Mouse (Mus musculus): ENCODE measurements around the gene Foxf1.

Gene Foxf1

DNA sequence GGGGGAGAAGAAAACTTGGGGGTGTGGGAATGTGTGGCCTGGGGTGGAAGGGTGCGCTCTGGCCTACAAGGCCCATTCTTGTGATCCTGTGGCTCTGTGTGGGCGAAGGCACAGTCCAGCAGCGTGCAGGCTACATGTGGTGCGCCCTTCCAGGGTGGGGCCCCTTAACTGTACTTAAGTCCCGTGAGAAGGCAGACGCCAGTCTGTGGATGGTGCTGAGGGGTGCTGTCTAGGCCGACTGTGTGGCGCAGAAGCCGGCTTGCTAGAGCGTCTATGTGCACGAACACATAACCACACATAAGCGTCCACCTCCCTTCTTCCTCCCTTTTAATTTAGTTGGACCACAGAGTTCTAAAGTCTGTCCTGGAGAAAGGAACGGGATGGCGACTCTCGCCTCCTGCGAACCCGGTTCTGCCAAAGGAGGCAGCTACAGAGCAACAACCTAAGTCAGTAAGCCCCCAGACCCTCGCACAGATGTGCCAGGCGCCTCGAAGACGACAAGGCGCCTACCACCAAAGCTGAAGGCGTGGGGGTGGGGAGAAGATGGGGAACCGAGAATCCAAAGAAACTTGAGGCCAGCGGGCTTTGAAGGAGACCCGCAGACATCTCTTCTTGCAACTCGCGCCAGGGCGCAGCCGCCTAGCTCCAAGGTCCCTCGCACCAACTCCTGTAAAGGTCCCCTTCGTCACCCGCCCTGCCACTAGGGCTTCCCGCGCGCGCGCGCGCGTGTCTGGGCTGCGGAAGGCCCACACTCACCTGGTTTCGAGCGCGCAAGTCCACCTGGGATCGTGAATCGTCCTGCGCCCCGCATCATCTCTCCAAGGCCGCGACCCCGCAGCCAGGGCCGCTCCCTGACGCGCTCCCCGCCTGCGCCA lies 1.7 kb upstream of the Foxf1 start:
- no peak for DNase-seq (ENCODE audit: extremely low read depth, low read depth, low spot score)

GRCm38 (mm10) chr8:121083093-121083935 lies 872 bp upstream of the Foxf1 start:
- DNase-seq (ENCODE audit: extremely low read depth, low read depth, low spot score), result no peak

- DNase-seq (ENCODE audit: extremely low read depth, low read depth, low spot score), result no peak
These were observed 313 bp upstream of the Foxf1 start for GRCm38 (mm10) chr8:121083936-121084209.

DNA sequence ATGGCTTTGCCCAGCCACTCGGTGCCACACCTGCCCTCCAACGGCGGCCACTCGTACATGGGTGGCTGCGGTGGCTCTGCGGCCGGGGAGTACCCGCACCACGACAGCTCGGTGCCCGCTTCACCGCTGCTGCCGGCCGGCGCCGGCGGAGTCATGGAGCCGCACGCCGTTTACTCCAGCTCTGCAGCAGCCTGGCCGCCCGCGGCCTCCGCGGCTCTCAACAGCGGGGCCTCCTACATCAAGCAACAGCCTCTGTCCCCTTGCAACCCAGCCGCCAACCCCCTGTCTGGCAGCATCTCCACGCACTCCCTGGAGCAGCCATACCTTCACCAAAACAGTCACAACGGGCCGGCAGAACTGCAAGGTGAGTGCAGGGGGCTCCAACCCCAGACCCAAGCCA lies 825 bp downstream of the Foxf1 start:
- no peak for DNase-seq (ENCODE audit: extremely low read depth, low read depth, low spot score)

GRCm38 (mm10) chr8:121085561-121085960 lies 1.4 kb downstream of the Foxf1 start:
- DNase-seq (ENCODE audit: extremely low read depth, low read depth, low spot score), result no peak

DNA sequence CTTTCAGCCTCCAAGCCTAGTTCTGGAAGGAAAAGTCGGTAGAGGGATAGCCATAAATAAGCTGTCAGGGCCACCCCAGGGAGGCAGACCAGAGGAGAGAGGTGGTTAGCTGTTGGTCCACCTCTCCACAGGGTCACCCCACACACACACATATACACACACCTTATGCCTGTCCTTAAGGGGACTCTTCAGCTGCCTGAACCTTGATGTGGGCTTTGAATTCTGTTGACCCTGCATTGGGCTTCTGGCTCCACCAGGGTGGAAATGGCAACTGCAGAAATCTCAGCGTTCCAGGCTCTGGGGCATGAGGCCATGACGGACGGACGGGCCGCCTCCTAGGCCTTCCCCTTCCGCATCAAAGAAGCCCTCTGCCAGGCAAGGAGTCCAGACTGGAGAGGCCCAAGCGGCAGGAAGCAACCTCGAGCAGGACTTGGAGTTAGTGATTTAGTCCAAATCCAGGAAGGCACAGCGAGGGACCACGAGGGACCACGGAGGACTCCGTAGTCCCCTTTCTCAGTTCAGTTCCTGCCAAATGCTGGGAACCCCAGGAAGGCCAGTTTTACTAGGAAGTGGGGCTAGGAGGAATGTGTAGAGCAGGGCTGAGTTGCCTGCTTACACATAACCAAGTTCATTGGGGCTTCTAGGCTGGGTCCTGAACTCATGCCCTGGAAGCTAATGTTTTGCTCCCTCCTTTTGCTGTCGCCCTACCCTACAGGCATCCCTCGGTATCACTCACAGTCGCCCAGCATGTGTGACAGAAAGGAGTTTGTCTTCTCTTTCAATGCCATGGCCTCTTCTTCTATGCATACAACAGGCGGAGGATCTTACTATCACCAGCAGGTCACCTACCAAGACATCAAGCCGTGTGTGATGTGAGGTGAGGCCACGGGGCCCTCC lies 2.1 kb downstream of the Foxf1 start:
- DNase-seq (ENCODE audit: extremely low read depth, low read depth, low spot score), result no peak

DNA sequence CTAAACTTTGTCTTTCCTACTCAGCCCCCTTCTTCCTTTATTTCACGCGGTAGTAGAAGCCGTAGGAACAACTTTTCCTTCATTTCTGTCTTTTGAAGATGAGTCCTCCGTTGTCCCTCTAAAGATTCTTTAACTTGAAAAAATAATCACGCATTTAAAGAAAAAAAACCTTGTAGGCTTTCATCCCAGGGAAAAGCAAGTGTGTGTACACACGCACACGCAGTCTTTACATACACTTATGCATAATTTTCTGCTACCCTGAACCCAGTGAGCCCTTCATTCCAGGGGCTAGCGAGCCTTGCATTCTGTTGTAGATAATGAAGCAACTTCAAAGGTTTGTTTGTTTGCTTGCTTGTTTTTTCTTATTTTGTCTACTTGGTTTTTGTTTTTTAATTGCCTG lies 4.1 kb downstream of the Foxf1 start:
- DNase-seq (ENCODE audit: extremely low read depth, low read depth, low spot score), result no peak

DNA sequence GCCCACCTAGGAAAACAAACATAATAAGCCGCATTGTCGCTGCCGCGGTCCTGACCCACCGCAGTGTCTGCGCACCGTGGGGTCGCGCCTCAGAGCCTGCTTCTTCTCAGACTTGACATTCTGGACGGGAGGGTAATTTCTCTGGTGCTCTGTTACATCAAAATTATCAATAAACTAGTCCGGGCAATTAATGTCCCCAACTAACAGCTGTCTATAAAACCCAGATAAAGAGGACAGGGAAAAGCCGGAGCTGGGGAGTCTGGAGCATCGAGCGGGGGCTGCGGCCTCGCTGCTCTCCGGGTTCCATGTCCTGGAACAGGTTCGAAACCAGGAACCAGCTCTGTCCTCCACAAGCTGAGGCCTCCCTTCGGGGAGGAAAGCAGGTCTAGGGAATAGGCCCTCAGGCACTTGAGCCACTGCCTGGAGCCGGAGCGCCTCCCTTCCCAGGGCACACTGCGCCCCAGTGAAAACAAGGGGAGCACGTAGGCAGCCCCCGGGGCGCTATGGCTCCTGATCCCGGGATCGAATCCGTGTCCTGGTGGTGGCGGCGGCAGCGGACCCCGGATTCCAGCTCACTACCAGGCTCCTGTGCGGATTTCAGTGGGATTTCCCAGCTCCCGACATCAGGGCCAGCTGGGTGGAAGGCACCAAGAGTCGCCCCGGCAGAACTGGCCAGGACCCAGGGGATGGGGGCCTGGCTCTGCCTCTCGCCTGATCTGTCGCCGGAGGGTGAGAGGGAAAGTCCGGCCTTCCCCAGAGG lies 4.9 kb downstream of the Foxf1 start:
- no peak for DNase-seq (ENCODE audit: extremely low read depth, low read depth, low spot score)

- DNase-seq (ENCODE audit: extremely low read depth, low read depth, low spot score), result no peak
These were observed 5.6 kb downstream of the Foxf1 start for GRCm38 (mm10) chr8:121089631-121090380.

DNA sequence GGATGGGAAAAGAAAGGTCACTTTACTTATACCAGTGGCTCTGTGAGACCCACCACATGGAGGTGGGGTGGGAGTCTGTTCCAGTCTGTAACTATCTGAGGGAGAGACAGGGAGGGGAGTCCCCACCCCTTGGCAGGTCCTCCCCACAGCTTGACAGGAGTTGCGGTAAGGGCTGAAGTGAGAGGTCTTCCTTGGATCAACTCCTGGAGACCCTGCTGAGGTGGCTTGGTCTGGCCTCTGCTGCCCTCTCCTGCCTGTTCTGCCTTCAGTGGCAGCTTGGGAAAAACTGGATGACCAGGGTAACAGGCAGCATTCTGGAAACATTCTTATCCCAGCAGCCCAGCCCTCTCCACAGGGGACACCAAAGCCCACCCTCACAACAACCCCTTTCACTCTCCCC lies 6.5 kb downstream of the Foxf1 start:
- no peak for DNase-seq (ENCODE audit: extremely low read depth, low read depth, low spot score)

DNA sequence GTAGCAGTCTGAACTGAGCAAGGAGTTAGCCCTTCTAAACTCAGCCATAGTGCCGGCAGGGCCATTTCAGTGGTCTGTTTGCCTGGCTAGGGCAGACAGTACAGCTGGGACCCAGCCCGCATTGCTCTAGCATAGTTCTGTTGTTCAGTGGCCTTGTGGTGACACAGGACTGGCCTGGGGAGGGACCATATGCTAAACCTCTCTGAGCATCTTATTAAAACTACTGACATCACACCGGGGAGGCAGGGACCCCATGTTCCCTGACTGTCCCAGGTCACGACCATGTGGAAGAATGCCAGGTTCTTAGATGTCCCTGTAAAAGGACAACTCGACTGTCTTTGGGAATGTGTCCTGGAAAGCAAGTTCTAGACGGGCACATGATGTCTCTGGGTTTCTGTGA lies 8.0 kb downstream of the Foxf1 start:
- DNase-seq (ENCODE audit: extremely low read depth, low read depth, low spot score), result no peak

DNA sequence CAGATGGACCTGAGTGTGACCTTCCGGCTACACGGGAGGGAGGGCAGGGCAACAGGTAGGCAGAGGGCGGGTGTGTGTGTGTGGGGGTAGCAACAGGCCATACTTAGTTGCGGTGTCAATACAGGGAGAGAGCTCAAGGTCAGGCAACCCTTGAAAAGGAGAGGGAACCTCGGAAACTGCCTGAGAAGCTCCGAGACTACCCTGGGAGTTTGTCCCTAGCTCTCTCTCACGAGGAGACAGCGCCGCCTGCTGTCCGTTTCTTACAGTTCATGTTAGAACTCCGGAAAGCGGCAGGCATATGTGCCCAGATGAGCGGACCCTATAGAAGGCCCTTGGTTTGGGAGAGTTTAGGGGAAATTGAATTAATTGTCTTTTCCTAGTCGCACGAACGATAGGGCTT lies 8.4 kb downstream of the Foxf1 start:
- DNase-seq (ENCODE audit: extremely low read depth, low read depth, low spot score), result no peak

GRCm38 (mm10) chr8:121093496-121093895 lies 9.3 kb downstream of the Foxf1 start:
- no peak for DNase-seq (ENCODE audit: extremely low read depth, low read depth, low spot score)

GRCm38 (mm10) chr8:121104049-121104818 lies 20.0 kb downstream of the Foxf1 start:
- no peak for DNase-seq (ENCODE audit: extremely low read depth, low read depth, low spot score)

DNA sequence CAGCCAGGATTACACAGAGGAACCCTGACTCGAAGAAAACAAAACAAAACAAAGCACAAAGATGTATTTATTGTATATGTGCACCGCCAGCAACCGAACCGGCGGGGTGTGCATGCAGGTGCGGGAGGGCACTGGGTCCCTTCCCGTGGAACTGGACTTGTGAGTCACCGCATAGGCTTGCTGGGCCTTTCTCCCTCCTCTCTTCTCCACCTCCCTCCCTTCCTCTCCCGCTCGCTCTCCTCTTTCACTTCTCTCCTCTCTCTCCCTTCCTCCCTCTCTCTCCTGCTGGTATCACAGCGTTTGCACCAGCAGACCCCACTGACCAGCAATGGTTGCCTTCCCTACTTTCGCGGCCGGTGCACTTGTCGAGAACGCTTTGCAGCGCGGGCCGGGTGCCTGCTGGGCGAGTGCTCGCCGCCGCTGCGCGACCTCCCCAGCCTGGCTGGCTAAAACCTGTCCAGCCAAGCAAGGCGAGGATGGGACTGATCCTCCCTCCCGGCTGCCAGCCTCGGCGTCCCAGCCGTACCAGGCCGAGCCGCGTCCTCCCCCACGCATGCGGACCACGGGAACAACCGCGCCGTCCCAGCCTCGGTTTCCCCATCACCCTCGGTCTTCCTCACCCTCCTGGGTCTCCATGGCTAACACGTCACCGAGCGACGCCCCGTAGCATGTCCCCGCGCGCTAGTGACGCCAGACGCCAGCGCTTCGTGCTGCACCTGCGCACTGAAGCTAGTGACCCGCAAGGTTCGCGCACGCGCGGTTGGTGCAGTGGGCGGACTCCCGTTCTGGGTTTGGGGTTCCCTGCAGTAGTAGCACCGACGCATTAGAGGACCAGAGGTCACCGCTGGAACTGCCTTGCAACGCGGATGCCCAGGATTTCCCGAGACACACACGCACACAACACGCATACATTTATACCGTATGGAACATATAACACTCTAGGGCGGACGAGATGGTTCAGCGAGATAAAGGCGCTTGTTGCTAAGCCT lies 23.8 kb downstream of the Foxf1 start, which contains the start of gene Mthfsd:
Gene Mthfsd, minus strand, starts transcription at position 725 of the 989 bp plus-strand sequence.
- peak; percentile 39 for DNase-seq (ENCODE audit: extremely low read depth, low read depth, low spot score)

DNA sequence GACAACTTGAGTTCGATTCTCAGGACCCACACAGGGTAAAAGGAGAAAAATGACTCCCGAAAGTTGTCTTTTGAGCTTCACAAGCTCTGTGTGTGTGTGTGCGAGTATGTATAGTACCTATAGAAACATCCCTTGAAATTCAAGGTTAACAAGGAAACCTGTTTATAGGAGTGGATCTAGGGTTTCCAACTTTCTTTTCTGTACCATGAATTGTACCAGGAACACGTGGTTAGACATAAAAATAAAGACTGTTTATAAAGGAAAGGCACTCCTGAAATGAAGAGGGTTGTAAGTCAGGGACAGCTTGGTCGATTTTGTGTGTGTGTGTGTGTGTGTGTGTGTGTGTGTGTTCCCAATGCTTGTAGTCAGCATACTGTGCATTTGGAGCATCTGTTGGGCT lies 24.5 kb downstream of the Foxf1 start:
- DNase-seq (ENCODE audit: extremely low read depth, low read depth, low spot score), result no peak

GRCm38 (mm10) chr8:121111145-121111907 lies 27.1 kb downstream of the Foxf1 start:
- no peak for DNase-seq (ENCODE audit: extremely low read depth, low read depth, low spot score)

Data from fat pad, adult 2 months (tissue).